Mouse (Mus musculus): ENCODE results near the gene Triobp. TPM values are rescaled to one million over a fixed set of nuclear protein-coding genes. Genes with fewer than 3 reads are reported as not detected.

Triobp gene
- polyA plus RNA-seq, 1 experiment from 2014 or later, result 20.8 TPM

DNA sequence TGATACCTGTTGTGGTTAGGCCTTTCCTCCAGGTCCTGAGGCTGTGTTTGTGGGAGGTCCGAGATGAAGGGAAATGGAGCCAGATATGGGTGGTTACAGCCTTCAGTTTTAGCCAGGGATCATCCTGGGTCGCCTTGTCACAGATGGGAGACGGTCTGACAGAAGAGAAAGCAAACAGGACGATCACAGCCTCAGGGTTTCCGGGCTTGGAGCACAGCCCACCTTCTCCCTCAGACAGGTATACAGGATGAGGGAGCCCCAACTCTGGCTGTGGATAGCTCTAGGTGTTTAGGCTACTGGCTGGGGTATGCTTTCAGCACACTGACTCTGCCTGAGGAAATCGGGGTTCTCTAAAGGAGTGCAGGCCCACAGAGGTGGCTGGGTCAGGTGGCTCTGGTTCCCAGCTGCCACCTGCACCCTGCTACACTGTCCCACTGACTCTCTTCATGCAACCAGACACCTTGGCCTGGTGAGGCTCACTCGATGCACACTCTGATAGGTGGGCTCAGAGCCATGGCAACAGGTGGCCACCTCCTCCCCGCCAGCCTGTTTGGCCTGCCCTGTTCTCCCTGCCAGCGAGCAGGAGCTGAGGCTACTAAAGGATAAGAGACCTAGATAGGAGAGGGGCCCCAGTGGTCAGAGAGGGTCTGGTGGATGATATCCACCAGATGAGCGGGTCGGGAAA lies 39.2 kb downstream of the Triobp start:
- H3K9ac ChIP-seq (ENCODE audit: low read depth, low read length), result no peak overlapping the region
- H3K4me2 ChIP-seq (ENCODE audit: low read depth, low read length), result no peak overlapping the region
- no peaks in the 10 kb centered on the region for H3K9me3 ChIP-seq (replicated peaks; ENCODE audit: control insufficient read depth, low read length)
- peaks cover 25% of the 10 kb centered on the region for H3K4me1 ChIP-seq (ENCODE audit: control insufficient read depth, low read depth, low read length)
- peaks cover 22% of the 10 kb centered on the region for H3K36me3 ChIP-seq (ENCODE audit: control insufficient read depth, insufficient read depth)
- H3K27ac ChIP-seq (ENCODE audit: low read length), result no peak overlapping the region
- H3K27me3 ChIP-seq (ENCODE audit: control insufficient read depth, insufficient read depth, low read depth, low read length), result no peaks in the 10 kb centered on the region
- no peak for ATAC-seq (ENCODE audit: low read depth)
- no peak overlapping the region for H3K4me3 ChIP-seq (ENCODE audit: low read depth, low read length)
- WGBS (ENCODE audit: insufficient replicate concordance), result 64% methylated on average over 11 of the region's 11 CpGs

DNA sequence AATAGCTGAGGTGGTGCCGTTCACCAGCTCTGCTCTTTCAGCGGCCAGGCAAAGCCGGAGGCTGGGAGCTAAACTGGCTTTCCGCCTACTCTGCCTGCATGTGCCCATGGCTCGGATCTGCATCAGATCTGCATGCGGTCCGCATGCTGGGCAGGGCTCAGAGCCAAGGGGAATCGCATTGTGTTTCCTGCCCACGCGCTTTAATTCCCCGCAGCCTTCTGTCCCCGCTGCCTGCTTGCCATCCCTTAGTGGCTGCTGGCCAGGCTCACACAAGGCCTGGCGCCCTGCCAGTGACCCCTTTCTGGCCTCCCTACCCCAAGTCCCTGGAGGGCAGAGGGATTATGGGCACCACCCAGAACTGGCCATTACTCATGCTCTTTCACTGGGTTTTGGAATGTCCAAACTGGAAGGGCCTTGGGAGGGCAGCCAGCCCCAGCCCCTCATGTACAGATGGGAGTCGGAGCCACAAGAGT lies 41.0 kb downstream of the Triobp start:
- WGBS (ENCODE audit: insufficient replicate concordance), result 80% methylated on average over 14 of the region's 14 CpGs
- Histone ChIP-seq H3K4me3 (ENCODE audit: low read depth, low read length) (no peak overlapping the region), H3K36me3 (ENCODE audit: control insufficient read depth, insufficient read depth) (peaks cover 40% of the 10 kb centered on the region), H3K27me3 (ENCODE audit: control insufficient read depth, insufficient read depth, low read depth, low read length) (no peaks in the 10 kb centered on the region), H3K27ac (ENCODE audit: low read length) (no peak overlapping the region), H3K4me1 (ENCODE audit: control insufficient read depth, low read depth, low read length) (peaks cover 16% of the 10 kb centered on the region), H3K4me2 (ENCODE audit: low read depth, low read length) (no peak overlapping the region), H3K9ac (ENCODE audit: low read depth, low read length) (no peak overlapping the region), H3K9me3 (replicated peaks; ENCODE audit: control insufficient read depth, low read length) (no peaks in the 10 kb centered on the region)
- no peak for ATAC-seq (ENCODE audit: low read depth)

- H3K9me3 ChIP-seq (replicated peaks; ENCODE audit: control insufficient read depth, low read length), result no peaks in the 10 kb centered on the region
- H3K27me3 ChIP-seq (ENCODE audit: control insufficient read depth, insufficient read depth, low read depth, low read length), result no peaks in the 10 kb centered on the region
- 78% methylated on average over 14 of the region's 14 CpGs for WGBS (ENCODE audit: insufficient replicate concordance)
- no peak overlapping the region for H3K27ac ChIP-seq (ENCODE audit: low read length)
- H3K4me3 ChIP-seq (ENCODE audit: low read depth, low read length), result no peak overlapping the region
- ATAC-seq (ENCODE audit: low read depth), result no peak
- H3K4me2 ChIP-seq (ENCODE audit: low read depth, low read length), result no peak overlapping the region
- peaks cover 7% of the 10 kb centered on the region for H3K4me1 ChIP-seq (ENCODE audit: control insufficient read depth, low read depth, low read length)
- peaks cover 48% of the 10 kb centered on the region for H3K36me3 ChIP-seq (ENCODE audit: control insufficient read depth, insufficient read depth)
- H3K9ac ChIP-seq (ENCODE audit: low read depth, low read length), result no peak overlapping the region
These were observed 41.9 kb downstream of the Triobp start for GRCm38 (mm10) chr15:78989152-78990092.

GRCm38 (mm10) chr15:78990093-78990463 lies 42.6 kb downstream of the Triobp start:
- H3K36me3 ChIP-seq (ENCODE audit: control insufficient read depth, insufficient read depth), result peaks cover 49% of the 10 kb centered on the region
- WGBS (ENCODE audit: insufficient replicate concordance), result 92% methylated on average over 9 of the region's 9 CpGs
- no peak for ATAC-seq (ENCODE audit: low read depth)

GRCm38 (mm10) chr15:78990970-78991525 lies 43.5 kb downstream of the Triobp start:
- H3K4me3 ChIP-seq (ENCODE audit: low read depth, low read length), result no peak overlapping the region
- no peak for ATAC-seq (ENCODE audit: low read depth)
- peaks cover 49% of the 10 kb centered on the region for H3K36me3 ChIP-seq (ENCODE audit: control insufficient read depth, insufficient read depth)
- no peak overlapping the region for H3K27ac ChIP-seq (ENCODE audit: low read length)
- 83% methylated on average over 25 of the region's 25 CpGs for WGBS (ENCODE audit: insufficient replicate concordance)
- H3K9ac ChIP-seq (ENCODE audit: low read depth, low read length), result no peak overlapping the region
- H3K4me1 ChIP-seq (ENCODE audit: control insufficient read depth, low read depth, low read length), result peaks cover 1% of the 10 kb centered on the region
- H3K4me2 ChIP-seq (ENCODE audit: low read depth, low read length), result no peak overlapping the region
- no peaks in the 10 kb centered on the region for H3K9me3 ChIP-seq (replicated peaks; ENCODE audit: control insufficient read depth, low read length)
- H3K27me3 ChIP-seq (ENCODE audit: control insufficient read depth, insufficient read depth, low read depth, low read length), result no peaks in the 10 kb centered on the region

More at GRCm38 (mm10) chr15:78990093-78990463, 42.6 kb downstream of the Triobp start:
- no peak overlapping the region for H3K27ac ChIP-seq (ENCODE audit: low read length)
- no peak overlapping the region for H3K9ac ChIP-seq (ENCODE audit: low read depth, low read length)
- no peaks in the 10 kb centered on the region for H3K27me3 ChIP-seq (ENCODE audit: control insufficient read depth, insufficient read depth, low read depth, low read length)
- H3K4me1 ChIP-seq (ENCODE audit: control insufficient read depth, low read depth, low read length), result peaks cover under 1% of the 10 kb centered on the region; the same call in 1 of the 2 replicates
- H3K4me3 ChIP-seq (ENCODE audit: low read depth, low read length), result no peak overlapping the region
- H3K9me3 ChIP-seq (replicated peaks; ENCODE audit: control insufficient read depth, low read length), result no peaks in the 10 kb centered on the region
- no peak overlapping the region for H3K4me2 ChIP-seq (ENCODE audit: low read depth, low read length)

- no peak overlapping the region for H3K4me2 ChIP-seq (ENCODE audit: low read depth, low read length)
- no peaks in the 10 kb centered on the region for H3K27me3 ChIP-seq (ENCODE audit: control insufficient read depth, insufficient read depth, low read depth, low read length)
- H3K36me3 ChIP-seq (ENCODE audit: control insufficient read depth, insufficient read depth), result peaks cover 49% of the 10 kb centered on the region
- peaks cover 9% of the 10 kb centered on the region for H3K4me1 ChIP-seq (ENCODE audit: control insufficient read depth, low read depth, low read length)
- ATAC-seq (ENCODE audit: low read depth), result no peak
- no peak overlapping the region for H3K9ac ChIP-seq (ENCODE audit: low read depth, low read length)
- no peak overlapping the region for H3K27ac ChIP-seq (ENCODE audit: low read length)
- H3K4me3 ChIP-seq (ENCODE audit: low read depth, low read length), result no peak overlapping the region
- 81% methylated on average over 7 of the region's 7 CpGs for WGBS (ENCODE audit: insufficient replicate concordance)
- H3K9me3 ChIP-seq (replicated peaks; ENCODE audit: control insufficient read depth, low read length), result no peaks in the 10 kb centered on the region
These were observed 44.7 kb downstream of the Triobp start for GRCm38 (mm10) chr15:78992235-78992634.

GRCm38 (mm10) chr15:78992925-78993324 lies 45.4 kb downstream of the Triobp start:
- WGBS (ENCODE audit: insufficient replicate concordance), result 87% methylated on average over 24 of the region's 24 CpGs
- H3K9ac ChIP-seq (ENCODE audit: low read depth, low read length), result no peak overlapping the region
- no peak overlapping the region for H3K27ac ChIP-seq (ENCODE audit: low read length)
- H3K9me3 ChIP-seq (replicated peaks; ENCODE audit: control insufficient read depth, low read length), result no peaks in the 10 kb centered on the region
- no peaks in the 10 kb centered on the region for H3K27me3 ChIP-seq (ENCODE audit: control insufficient read depth, insufficient read depth, low read depth, low read length)
- H3K4me1 ChIP-seq (ENCODE audit: control insufficient read depth, low read depth, low read length), result peaks cover 9% of the 10 kb centered on the region
- H3K4me3 ChIP-seq (ENCODE audit: low read depth, low read length), result no peak overlapping the region
- ATAC-seq (ENCODE audit: low read depth), result no peak
- H3K36me3 ChIP-seq (ENCODE audit: control insufficient read depth, insufficient read depth), result peaks cover 49% of the 10 kb centered on the region
- H3K4me2 ChIP-seq (ENCODE audit: low read depth, low read length), result no peak overlapping the region

- no peak overlapping the region for H3K4me2 ChIP-seq (ENCODE audit: low read depth, low read length)
- 55% methylated on average over 4 of the region's 4 CpGs for WGBS (ENCODE audit: insufficient replicate concordance)
- peaks cover 42% of the 10 kb centered on the region for H3K36me3 ChIP-seq (ENCODE audit: control insufficient read depth, insufficient read depth)
- H3K27ac ChIP-seq (ENCODE audit: low read length), result no peak overlapping the region
- H3K9me3 ChIP-seq (replicated peaks; ENCODE audit: control insufficient read depth, low read length), result no peaks in the 10 kb centered on the region
- H3K4me1 ChIP-seq (ENCODE audit: control insufficient read depth, low read depth, low read length), result peaks cover 9% of the 10 kb centered on the region
- no peak overlapping the region for H3K4me3 ChIP-seq (ENCODE audit: low read depth, low read length)
- ATAC-seq (ENCODE audit: low read depth), result no peak
- no peak overlapping the region for H3K9ac ChIP-seq (ENCODE audit: low read depth, low read length)
- no peaks in the 10 kb centered on the region for H3K27me3 ChIP-seq (ENCODE audit: control insufficient read depth, insufficient read depth, low read depth, low read length)
These were observed 48.4 kb downstream of the Triobp start for GRCm38 (mm10) chr15:78995916-78996315.
